Mouse (Mus musculus) kidney, embryonic 14.5 days (tissue): ENCODE measurements around the gene Bcl9l. TPM values are rescaled to one million over a fixed set of nuclear protein-coding genes. Genes with fewer than 3 reads are reported as not detected.

Experiments
- ATAC-seq: fragments of 200-750 bp; cut with Nextera tagmentation; 2 replicates; pipeline ENCODE4 v1.8.0; 2017; ENCODE audit warnings: moderate number of reproducible peaks, mild to moderate bottlenecking, moderate TSS enrichment, moderate library complexity; ENCODE audit not compliant: low FRiP score, low TSS enrichment
- H3K27ac ChIP-seq: fragments of 300-500 bp; sonication (generic); 2 replicates; pipeline ENCODE4 v1.5.1; 2014; ENCODE audit warnings: low read depth, mild to moderate bottlenecking, low read length, moderate library complexity, mixed read lengths
- H3K27me3 ChIP-seq: fragments of 300-500 bp; sonication (generic); 2 replicates; pipeline ENCODE4 v1.6.1; 2014; ENCODE audit warnings: mild to moderate bottlenecking, low read length; ENCODE audit not compliant: control insufficient read depth, insufficient read depth
- H3K36me3 ChIP-seq: fragments of 300-500 bp; sonication (generic); 2 replicates; pipeline ENCODE4 v1.6.1; 2014; ENCODE audit warnings: low read length, mixed read lengths; ENCODE audit not compliant: control insufficient read depth, insufficient read depth
- H3K4me1 ChIP-seq: fragments of 300-500 bp; sonication (generic); 2 replicates; pipeline ENCODE4 v1.6.1; 2014; ENCODE audit warnings: low read length, mixed read lengths; ENCODE audit not compliant: control insufficient read depth, insufficient read depth
- H3K4me2 ChIP-seq: fragments of 300-500 bp; sonication (generic); replicated peaks from 2 replicates; pipeline ENCODE4 v1.6.1; 2014; ENCODE audit warnings: low read depth, mild to moderate bottlenecking, low read length
- H3K4me3 ChIP-seq: fragments of 300-500 bp; sonication (generic); 2 replicates; pipeline ENCODE4 v1.5.1; 2014; ENCODE audit warnings: mild to moderate bottlenecking, low read length
- H3K9ac ChIP-seq: fragments of 300-500 bp; sonication (generic); 2 replicates; pipeline ENCODE4 v1.6.1; 2014; ENCODE audit warnings: low read depth, mild to moderate bottlenecking, low read length, moderate library complexity
- H3K9me3 ChIP-seq: fragments of 300-500 bp; sonication (generic); 2 replicates; pipeline ENCODE4 v1.6.1; 2016; ENCODE audit warnings: low read length; ENCODE audit not compliant: control insufficient read depth
- WGBS: fragments of 180-500 bp; shearing (Covaris S2); extraction: QIAGEN DNeasy Blood & Tissue Kit; methylation state at CpG from one replicate; pipeline ENCODE4 v1.1.7; 2014; 5-methylcytosine and 5-hydroxymethylcytosine counted together
- polyA plus RNA-seq: library from polyadenylated mRNA; unstranded; fragments of >200 nt; fragmentation: Nextera tagmentation; extraction: Ambion mirVana; gene quantifications from 2 replicates; pipeline ENCODE4 v1.2.1, GENCODE M21; 2014

Bcl9l gene
- polyA plus RNA-seq, 1 experiment from 2014 or later = 14.5 TPM

GRCm38 (mm10) chr9:44468224-44468623 is 14.4 kb upstream of the Bcl9l start:
- H3K9ac ChIP-seq = no peak overlapping the region
- H3K4me3 ChIP-seq = no peak overlapping the region
- H3K4me2 ChIP-seq = no peak overlapping the region
- H3K36me3 ChIP-seq = no peaks in the 10 kb centered on the region
- no peak for ATAC-seq
- WGBS = 42% methylated on average over 7 of the region's 7 CpGs
- H3K4me1 ChIP-seq = no peaks in the 10 kb centered on the region
- H3K27me3 ChIP-seq = no peaks in the 10 kb centered on the region
- no peak overlapping the region for H3K27ac ChIP-seq
- no peaks in the 10 kb centered on the region for H3K9me3 ChIP-seq

GRCm38 (mm10) chr9:44468800-44469199 is 13.8 kb upstream of the Bcl9l start:
- Histone ChIP-seq H3K9ac (no peak overlapping the region), H3K4me1 (no peaks in the 10 kb centered on the region), H3K36me3 (no peaks in the 10 kb centered on the region), H3K27me3 (no peaks in the 10 kb centered on the region), H3K27ac (no peak overlapping the region), H3K4me3 (no peak overlapping the region), H3K4me2 (no peak overlapping the region), H3K9me3 (no peaks in the 10 kb centered on the region)
- WGBS = 73% methylated on average over 2 of the region's 2 CpGs
- no peak for ATAC-seq

- Histone ChIP-seq H3K9ac (no peak overlapping the region), H3K36me3 (no peaks in the 10 kb centered on the region), H3K4me3 (no peak overlapping the region), H3K9me3 (no peaks in the 10 kb centered on the region), H3K4me2 (no peak overlapping the region), H3K27ac (no peak overlapping the region), H3K4me1 (0 out of 2 replicates have a peak, but pooled peaks cover 3% of the 10 kb centered on the region), H3K27me3 (no peaks in the 10 kb centered on the region)
- WGBS = 74% methylated on average over 3 of the region's 3 CpGs
- no peak for ATAC-seq
Observed at GRCm38 (mm10) chr9:44473184-44473583, 9.4 kb upstream of the Bcl9l start.

DNA sequence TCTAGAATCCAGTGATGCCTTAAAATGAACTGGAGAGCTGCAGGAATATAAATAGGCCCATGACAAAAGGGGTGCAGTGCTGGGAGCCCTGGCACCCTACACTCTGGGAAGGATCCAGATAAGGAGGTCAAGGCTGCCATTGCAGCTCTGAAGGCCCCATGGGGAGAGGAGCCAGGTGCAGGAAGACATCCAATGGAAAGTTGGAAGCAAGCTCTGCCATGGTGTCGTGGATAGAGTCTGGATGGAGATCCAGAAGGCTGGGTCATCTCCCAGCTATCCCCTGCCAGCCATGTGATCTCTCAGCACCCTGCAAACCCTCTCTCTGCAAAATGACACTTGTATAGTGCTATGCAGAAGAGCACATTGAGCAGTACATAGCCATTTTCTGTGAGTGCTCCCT is 8.3 kb upstream of the Bcl9l start:
- WGBS = 37% methylated on average over 1 of the region's 1 CpGs
- ATAC-seq = no peak

GRCm38 (mm10) chr9:44475936-44476335 is 6.7 kb upstream of the Bcl9l start:
- Histone ChIP-seq H3K9ac (no peak overlapping the region), H3K36me3 (no peaks in the 10 kb centered on the region), H3K9me3 (no peaks in the 10 kb centered on the region), H3K4me3 (no peak overlapping the region), H3K4me2 (no peak overlapping the region), H3K27ac (no peak overlapping the region), H3K4me1 (0 out of 2 replicates have a peak, but pooled peaks cover 4% of the 10 kb centered on the region), H3K27me3 (no peaks in the 10 kb centered on the region)
- no peak for ATAC-seq
- 96% methylated on average over 3 of the region's 3 CpGs for WGBS

More for the DNA sequence above, 8.3 kb upstream of the Bcl9l start:
- H3K9me3 ChIP-seq = no peaks in the 10 kb centered on the region
- H3K27me3 ChIP-seq = no peaks in the 10 kb centered on the region
- 0 out of 2 replicates have a peak, but pooled peaks cover 4% of the 10 kb centered on the region for H3K4me1 ChIP-seq
- no peak overlapping the region for H3K27ac ChIP-seq
- no peak overlapping the region for H3K9ac ChIP-seq
- H3K4me2 ChIP-seq = no peak overlapping the region
- H3K4me3 ChIP-seq = no peak overlapping the region
- no peaks in the 10 kb centered on the region for H3K36me3 ChIP-seq

DNA sequence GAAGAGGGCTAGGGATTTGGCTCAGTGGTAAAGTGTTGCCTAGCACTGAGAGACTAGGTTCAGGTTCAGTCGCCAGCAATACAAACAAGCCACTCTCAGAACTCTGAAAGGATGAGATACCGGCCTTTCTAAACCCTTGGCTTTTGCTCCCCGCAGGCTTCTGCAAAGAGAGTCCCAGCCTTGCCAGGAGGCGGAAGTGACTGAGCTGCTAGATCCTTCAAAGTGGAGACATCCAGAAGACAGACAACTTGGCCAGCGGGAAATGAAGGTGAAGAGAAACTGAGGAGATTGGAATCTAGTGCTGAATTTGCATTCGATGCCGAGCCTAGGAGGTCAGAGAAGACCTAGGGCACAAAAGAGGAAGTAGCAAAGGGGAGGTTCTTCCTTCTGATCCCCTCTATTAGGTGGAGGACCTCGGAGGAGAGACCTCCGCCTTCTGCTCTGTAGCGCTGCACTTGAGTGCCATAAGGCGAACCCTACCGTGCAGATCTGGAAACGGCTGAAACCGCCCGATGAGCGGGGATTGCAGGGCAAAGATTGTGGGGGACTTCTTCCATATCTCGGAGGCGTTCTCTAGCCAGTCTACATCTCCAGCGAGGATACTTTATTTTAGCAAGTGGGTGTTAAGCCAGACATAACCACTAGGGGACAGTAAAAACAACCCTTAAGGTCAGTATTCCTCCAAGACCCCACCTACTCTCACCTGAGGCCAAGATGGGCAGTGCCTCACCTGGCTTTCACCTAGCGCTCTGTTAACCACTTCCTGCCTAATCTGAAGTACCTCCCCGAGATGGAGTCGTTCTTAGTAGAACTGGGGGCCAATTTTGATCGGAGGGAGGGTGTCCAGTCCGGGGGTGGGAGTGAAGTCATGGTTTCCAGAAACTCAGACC is 5.0 kb upstream of the Bcl9l start:
- Histone ChIP-seq H3K9me3 (no peaks in the 10 kb centered on the region), H3K4me3 (peak overlapping the region; percentile 60), H3K27ac (peak overlapping the region; percentile 97), H3K27me3 (no peaks in the 10 kb centered on the region), H3K36me3 (no peaks in the 10 kb centered on the region), H3K4me2 (peak overlapping the region; percentile 95), H3K4me1 (peaks cover 9% of the 10 kb centered on the region; the same call in 1 of the 2 replicates), H3K9ac (peak overlapping the region; percentile 74; the same call in 1 of the 2 replicates)
- 5% methylated on average over 24 of the region's 24 CpGs for WGBS
- no peak for ATAC-seq

DNA sequence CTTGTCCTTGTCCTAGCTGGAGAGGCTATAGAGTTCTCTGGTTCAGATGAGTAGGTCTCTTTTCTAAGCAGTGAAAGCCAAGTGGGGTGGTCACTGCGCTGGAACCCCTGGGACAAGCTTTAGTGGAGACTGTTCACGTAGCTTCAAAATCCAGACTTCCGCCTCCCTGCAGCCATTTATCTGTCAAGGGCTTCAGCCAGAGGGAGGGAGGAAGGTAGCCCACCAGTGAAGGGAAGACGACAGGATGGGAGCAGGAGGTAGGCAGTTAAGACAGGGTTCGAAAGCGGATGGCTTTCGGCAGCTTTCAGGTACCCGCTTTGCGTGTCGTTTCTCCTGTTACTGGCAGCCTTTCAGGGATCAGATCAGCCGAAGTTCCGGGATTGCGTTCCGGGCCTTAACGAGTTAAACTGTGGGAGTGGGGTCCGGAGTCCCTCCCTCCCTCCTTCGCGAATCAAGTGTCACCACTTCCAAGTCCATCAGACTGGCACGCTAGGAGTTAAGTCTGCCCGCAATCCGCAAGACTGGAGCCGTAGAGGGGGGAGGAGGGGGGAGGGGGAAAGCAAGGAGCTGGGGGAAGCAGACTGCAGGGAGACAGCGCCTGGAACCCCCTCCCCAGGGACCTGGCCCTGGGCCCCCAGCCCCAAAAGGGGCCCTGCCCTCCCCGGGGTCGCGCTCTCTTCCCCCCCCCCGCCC is 4.2 kb upstream of the Bcl9l start:
- no peaks in the 10 kb centered on the region for H3K27me3 ChIP-seq
- peak overlapping the region; percentile 74 for H3K9ac ChIP-seq
- H3K4me2 ChIP-seq = peak overlapping the region; percentile 95
- H3K27ac ChIP-seq = peak overlapping the region; percentile 97
- under 1% methylated on average over 21 of the region's 27 CpGs for WGBS
- H3K4me1 ChIP-seq = peaks cover 9% of the 10 kb centered on the region; the same call in 1 of the 2 replicates
- H3K36me3 ChIP-seq = no peaks in the 10 kb centered on the region
- peak; percentile 66 for ATAC-seq
- H3K4me3 ChIP-seq = peak overlapping the region; percentile 60
- no peaks in the 10 kb centered on the region for H3K9me3 ChIP-seq

- peak overlapping the region; percentile 97 for H3K27ac ChIP-seq
- peak; percentile 60 for ATAC-seq
- H3K27me3 ChIP-seq = no peaks in the 10 kb centered on the region
- peaks cover 9% of the 10 kb centered on the region for H3K4me1 ChIP-seq
- H3K9ac ChIP-seq = peak overlapping the region; percentile 74
- WGBS = 0% methylated on average over 29 of the region's 29 CpGs
- H3K36me3 ChIP-seq = no peaks in the 10 kb centered on the region
- peak overlapping the region; percentile 95 for H3K4me2 ChIP-seq
- peak overlapping the region; percentile 60 for H3K4me3 ChIP-seq
- H3K9me3 ChIP-seq = no peaks in the 10 kb centered on the region
Observed at GRCm38 (mm10) chr9:44478959-44479605, 3.5 kb upstream of the Bcl9l start.
